In the genomic region with DNA sequence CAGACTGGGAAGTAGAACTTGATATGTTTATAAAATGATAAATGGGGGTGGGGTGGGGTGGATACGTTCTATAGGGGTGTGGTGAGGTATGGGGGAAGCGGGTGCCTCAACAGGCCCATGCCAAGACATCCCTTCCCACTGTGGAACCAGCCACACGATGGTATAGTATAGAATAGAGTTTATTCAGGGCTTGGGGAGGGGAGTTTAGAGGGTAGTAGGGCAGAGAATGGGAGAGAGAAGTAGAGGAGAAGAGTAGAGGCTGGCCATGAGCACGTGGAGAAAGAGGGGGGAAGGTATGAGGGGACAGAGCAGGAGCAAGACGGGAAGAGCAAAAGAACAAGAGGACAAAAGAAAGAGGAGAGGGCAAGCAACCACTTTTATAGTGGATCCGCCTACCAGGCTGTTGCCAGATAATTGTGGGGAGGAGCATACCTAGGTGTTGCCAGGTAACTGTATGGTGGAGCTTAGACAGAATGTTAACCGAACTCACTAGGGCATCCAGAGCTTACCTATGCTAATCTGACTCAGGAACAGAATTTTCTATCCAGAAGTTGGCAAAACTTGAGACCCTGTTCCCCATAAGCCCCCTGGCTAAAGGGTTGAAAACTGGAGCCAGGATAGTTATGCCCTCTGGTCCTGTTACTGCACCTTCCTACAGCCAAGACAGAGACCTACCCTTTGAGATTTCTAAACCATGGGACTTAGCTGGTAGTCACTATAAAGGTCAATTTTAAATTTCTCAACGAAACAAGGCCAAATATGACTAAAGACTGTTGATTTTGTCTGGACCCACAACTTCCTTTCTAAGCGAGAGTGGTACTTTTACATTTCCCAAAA, we compare ENCODE assay signal across 7 mouse cellular contexts. TPM values are rescaled to one million over a fixed set of nuclear protein-coding genes. Genes with fewer than 3 reads are reported as not detected.
A peak's percentile ranks its signal among the peaks of the same experiment; 100 is the strongest.
DNase-seq lines count a peak whose midpoint lies in the region; ATAC-seq and TF ChIP-seq lines count a peak whose summit lies in the region.

No protein-coding gene starts in this region.

- TF ChIP-seq EP300 in stomach, postnatal 0 days (optimal IDR thresholded peaks at IDR 0.05), result no peak

- no peaks in the 10 kb centered on the region for H3K27me3 ChIP-seq in lung, embryonic 15.5 days
- no peaks in the 10 kb centered on the region for H3K27me3 ChIP-seq in forebrain, embryonic 14.5 days (replicated peaks; ENCODE audit: control insufficient read depth, insufficient read depth, low read length)
- no peaks in the 10 kb centered on the region for H3K27me3 ChIP-seq in limb, embryonic 14.5 days (ENCODE audit: control insufficient read depth, insufficient read depth, low read length)
- no peaks in the 10 kb centered on the region for H3K27me3 ChIP-seq in stomach, postnatal 0 days (ENCODE audit: control insufficient read depth, insufficient read depth, low read length)

- peak overlapping the region; percentile 56 for H3K4me3 ChIP-seq in lung, embryonic 15.5 days
- peak overlapping the region; percentile 32 for H3K4me3 ChIP-seq in forebrain, embryonic 14.5 days (ENCODE audit: low read depth, low read length)
- H3K4me3 ChIP-seq in limb, embryonic 14.5 days (replicated peaks; ENCODE audit: low read length), result peak overlapping the region; percentile 49
- peak overlapping the region; percentile 55; the same call in 1 of the 2 replicates for H3K4me3 ChIP-seq in stomach, postnatal 0 days (ENCODE audit: low read depth, low read length)

- H3K27ac ChIP-seq in lung, embryonic 15.5 days, result no peak overlapping the region
- no peak overlapping the region for H3K27ac ChIP-seq in forebrain, embryonic 14.5 days (ENCODE audit: low read depth, low read length)
- H3K27ac ChIP-seq in limb, embryonic 14.5 days (replicated peaks; ENCODE audit: low read depth, low read length), result peak overlapping the region; percentile 52; the same call in 1 of the 2 replicates
- H3K27ac ChIP-seq in stomach, postnatal 0 days (replicated peaks), result no peak overlapping the region

- TF ChIP-seq CTCF in stomach, postnatal 0 days (IDR thresholded peaks at IDR 0.05; ENCODE audit: low read depth), result no peak

- WGBS in lung, embryonic 15.5 days, result 62% methylated on average over 9 of the region's 9 CpGs
- WGBS in forebrain, embryonic 14.5 days, result 59% methylated on average over 9 of the region's 9 CpGs
- WGBS in limb, embryonic 14.5 days, result 61% methylated on average over 9 of the region's 9 CpGs
- WGBS in stomach, postnatal 0 days, result 61% methylated on average over 9 of the region's 9 CpGs

- peak overlapping the region; percentile 72 for H3K4me2 ChIP-seq in lung, embryonic 15.5 days
- H3K4me2 ChIP-seq in forebrain, embryonic 14.5 days (ENCODE audit: low read length), result peak overlapping the region; percentile 59
- H3K4me2 ChIP-seq in limb, embryonic 14.5 days (replicated peaks; ENCODE audit: low read depth, low read length, severe bottlenecking), result peak overlapping the region; percentile 44
- peak overlapping the region; percentile 73 for H3K4me2 ChIP-seq in stomach, postnatal 0 days (replicated peaks; ENCODE audit: low read depth)

- H3K9ac ChIP-seq in lung, embryonic 15.5 days, result no peak overlapping the region
- no peak overlapping the region; the same call in 1 of the 2 replicates for H3K9ac ChIP-seq in forebrain, embryonic 14.5 days (ENCODE audit: low read length)
- peak overlapping the region; percentile 65; the same call in 1 of the 2 replicates for H3K9ac ChIP-seq in limb, embryonic 14.5 days (ENCODE audit: low read depth, low read length, severe bottlenecking)
- H3K9ac ChIP-seq in stomach, postnatal 0 days (ENCODE audit: low read length), result peak overlapping the region; percentile 74; the same call in 1 of the 2 replicates

- H3K36me3 ChIP-seq in lung, embryonic 15.5 days, result no peaks in the 10 kb centered on the region
- H3K36me3 ChIP-seq in forebrain, embryonic 14.5 days (ENCODE audit: control insufficient read depth, insufficient read depth, low read length), result no peaks in the 10 kb centered on the region
- no peaks in the 10 kb centered on the region for H3K36me3 ChIP-seq in limb, embryonic 14.5 days (ENCODE audit: control insufficient read depth, insufficient read depth, low read length)
- no peaks in the 10 kb centered on the region for H3K36me3 ChIP-seq in stomach, postnatal 0 days (ENCODE audit: control insufficient read depth, insufficient read depth, low read length)

- peak; percentile 39; the same call in 1 of the 2 replicates for ATAC-seq in lung, embryonic 15.5 days (ENCODE audit: borderline replicate concordance, extremely low read depth, low FRiP score, low TSS enrichment)
- ATAC-seq in forebrain, embryonic 14.5 days, result peak; percentile 49
- ATAC-seq in limb, embryonic 14.5 days (ENCODE audit: low FRiP score, low read depth), result 0 out of 2 replicates have a peak, but pooled peaks have one; percentile 9
- ATAC-seq in stomach, postnatal 0 days (ENCODE audit: low FRiP score, low TSS enrichment), result peak; percentile 53

- peaks cover 4% of the 10 kb centered on the region for H3K4me1 ChIP-seq in lung, embryonic 15.5 days
- 0 out of 2 replicates have a peak, but pooled peaks cover 4% of the 10 kb centered on the region for H3K4me1 ChIP-seq in forebrain, embryonic 14.5 days (ENCODE audit: control insufficient read depth, insufficient read depth, low read length)
- H3K4me1 ChIP-seq in limb, embryonic 14.5 days (ENCODE audit: control insufficient read depth, insufficient read depth, low read length), result 0 out of 2 replicates have a peak, but pooled peaks cover 2% of the 10 kb centered on the region
- 0 out of 2 replicates have a peak, but pooled peaks cover 6% of the 10 kb centered on the region for H3K4me1 ChIP-seq in stomach, postnatal 0 days (replicated peaks; ENCODE audit: control insufficient read depth, insufficient read depth)

- no peaks in the 10 kb centered on the region for H3K9me3 ChIP-seq in lung, embryonic 15.5 days
- H3K9me3 ChIP-seq in forebrain, embryonic 14.5 days (replicated peaks; ENCODE audit: control insufficient read depth, low read length), result no peaks in the 10 kb centered on the region
- no peaks in the 10 kb centered on the region for H3K9me3 ChIP-seq in limb, embryonic 14.5 days (ENCODE audit: control insufficient read depth, low read length)
- H3K9me3 ChIP-seq in stomach, postnatal 0 days (ENCODE audit: control insufficient read depth, low read length), result no peaks in the 10 kb centered on the region

- DNase-seq in lung, adult 18-20 months, result no peak
- DNase-seq in forebrain, embryonic 14.5 days (ENCODE audit: low spot score), result no peak
- DNase-seq in limb, embryonic 14.5 days (ENCODE audit: low spot score), result no peak
- DNase-seq in stomach, postnatal 0 days (ENCODE audit: low spot score), result peak; percentile 2
- no peak for DNase-seq in adipocyte (ENCODE audit: low spot score)
- no peak for DNase-seq in natural killer cell, adult 2 months (ENCODE audit: low spot score in 2 of 2)

- no peak for TF ChIP-seq POLR2A in limb, embryonic 14.5 days (IDR thresholded peaks at IDR 0.05; ENCODE audit: borderline replicate concordance, extremely low read depth, insufficient read depth, insufficient read length)

RNA-seq across cellular contexts. Expression of a gene that starts 0.6 kb away (rescaled TPM):
- polyA plus RNA-seq in lung, embryonic 15.5 days (2015; fragmentation: Nextera tagmentation; extraction: Ambion mirVana), result 3.8 and 3.9 TPM in 2 replicates
- polyA plus RNA-seq in forebrain, embryonic 14.5 days (2014; fragmentation: Nextera tagmentation; extraction: Ambion mirVana), result 4.1 and 6.0 TPM in 2 replicates
- polyA plus RNA-seq in limb, embryonic 14.5 days (2012; rRNA removed), result 3.1 and 4.1 TPM in 2 replicates
- 4.8 and 6.1 TPM in 2 replicates for polyA plus RNA-seq in limb, embryonic 14.5 days (2014; fragmentation: Nextera tagmentation; extraction: Ambion mirVana)
- polyA plus RNA-seq in stomach, postnatal 0 days (2015; fragmentation: Nextera tagmentation; extraction: Ambion mirVana), result 1.8 and 1.9 TPM in 2 replicates

RNA-seq across cellular contexts. Expression of a gene that starts 16.2 kb away (rescaled TPM):
- 8.7 and 9.3 TPM in 2 replicates for polyA plus RNA-seq in lung, embryonic 15.5 days (2015; fragmentation: Nextera tagmentation; extraction: Ambion mirVana)
- polyA plus RNA-seq in forebrain, embryonic 14.5 days (2014; fragmentation: Nextera tagmentation; extraction: Ambion mirVana), result 9.4 and 11.0 TPM in 2 replicates
- polyA plus RNA-seq in limb, embryonic 14.5 days (2012; rRNA removed), result 5.8 and 6.2 TPM in 2 replicates
- 8.2 and 14.2 TPM in 2 replicates for polyA plus RNA-seq in limb, embryonic 14.5 days (2014; fragmentation: Nextera tagmentation; extraction: Ambion mirVana)
- 4.3 TPM in 2 replicates for polyA plus RNA-seq in stomach, postnatal 0 days (2015; fragmentation: Nextera tagmentation; extraction: Ambion mirVana)

RNA-seq across cellular contexts. Expression of a gene that starts 16.6 kb away (rescaled TPM):
- 5.1 and 6.5 TPM in 2 replicates for polyA plus RNA-seq in lung, embryonic 15.5 days (2015; fragmentation: Nextera tagmentation; extraction: Ambion mirVana)
- 2.6 and 3.3 TPM in 2 replicates for polyA plus RNA-seq in forebrain, embryonic 14.5 days (2014; fragmentation: Nextera tagmentation; extraction: Ambion mirVana)
- polyA plus RNA-seq in limb, embryonic 14.5 days (2012; rRNA removed), result 4.4 and 4.7 TPM in 2 replicates
- polyA plus RNA-seq in limb, embryonic 14.5 days (2014; fragmentation: Nextera tagmentation; extraction: Ambion mirVana), result 3.7 and 5.5 TPM in 2 replicates
- polyA plus RNA-seq in stomach, postnatal 0 days (2015; fragmentation: Nextera tagmentation; extraction: Ambion mirVana), result 1.4 and 1.6 TPM in 2 replicates

RNA-seq across cellular contexts. Expression of a gene that starts 42.8 kb away (rescaled TPM):
- polyA plus RNA-seq in lung, embryonic 15.5 days (2015; fragmentation: Nextera tagmentation; extraction: Ambion mirVana), result 10.5 and 12.4 TPM in 2 replicates
- 7.7 and 8.1 TPM in 2 replicates for polyA plus RNA-seq in forebrain, embryonic 14.5 days (2014; fragmentation: Nextera tagmentation; extraction: Ambion mirVana)
- polyA plus RNA-seq in limb, embryonic 14.5 days (2012; rRNA removed), result 6.1 and 7.0 TPM in 2 replicates
- 12.7 TPM in 2 replicates for polyA plus RNA-seq in limb, embryonic 14.5 days (2014; fragmentation: Nextera tagmentation; extraction: Ambion mirVana)
- polyA plus RNA-seq in stomach, postnatal 0 days (2015; fragmentation: Nextera tagmentation; extraction: Ambion mirVana), result 3.4 and 4.0 TPM in 2 replicates

RNA-seq across cellular contexts. Expression of a gene that starts 47.0 kb away (rescaled TPM):
- polyA plus RNA-seq in lung, embryonic 15.5 days (2015; fragmentation: Nextera tagmentation; extraction: Ambion mirVana), result 36.2 and 37.9 TPM in 2 replicates
- polyA plus RNA-seq in forebrain, embryonic 14.5 days (2014; fragmentation: Nextera tagmentation; extraction: Ambion mirVana), result 33.7 and 40.7 TPM in 2 replicates
- 36.8 and 45.0 TPM in 2 replicates for polyA plus RNA-seq in limb, embryonic 14.5 days (2012; rRNA removed)
- polyA plus RNA-seq in limb, embryonic 14.5 days (2014; fragmentation: Nextera tagmentation; extraction: Ambion mirVana), result 38.7 and 39.7 TPM in 2 replicates
- polyA plus RNA-seq in stomach, postnatal 0 days (2015; fragmentation: Nextera tagmentation; extraction: Ambion mirVana), result 12.9 and 13.8 TPM in 2 replicates

Comparison
In these comparisons a context has a peak if more than half of its experiments do, and no peak if none do; other contexts are left out.
1. H3K9ac ChIP-seq: peak in limb, embryonic 14.5 days (single experiment) and stomach, postnatal 0 days (single experiment); none in lung, embryonic 15.5 days (single experiment) and forebrain, embryonic 14.5 days (single experiment).
2. Peak in every context shown above with its lines, with median percentiles within 50 percentile points of each other: ATAC-seq, H3K4me2 ChIP-seq and H3K4me3 ChIP-seq.